9 mouse cellular contexts compared by ENCODE assay signal in genomic region chr8:111736321-111736720, GRCm38 (mm10). TPM values are rescaled to one million over a fixed set of nuclear protein-coding genes. Genes with fewer than 3 reads are reported as not detected.
DNase-seq lines count a peak whose midpoint lies in the region; ATAC-seq and TF ChIP-seq lines count a peak whose summit lies in the region.
"Had no signal": no experiment of that assay in that cellular context is flagged by ENCODE, and none has a peak within 500 bp of the region (broad histone marks: within the 10 kb centered on the region; RNA-seq: fewer than 3 reads in every experiment).

No protein-coding gene starts in this region.

- H3K9ac ChIP-seq in midbrain, embryonic 16.5 days (ENCODE audit: low read depth, low read length) = no peak overlapping the region
- peak overlapping the region; percentile 40; the same call in 1 of the 2 replicates for H3K9ac ChIP-seq in heart, embryonic 14.5 days (ENCODE audit: low read length)

- H3K4me2 ChIP-seq in midbrain, embryonic 16.5 days (ENCODE audit: low read length) = no peak overlapping the region
- H3K4me2 ChIP-seq in heart, embryonic 14.5 days (ENCODE audit: low read length) = no peak overlapping the region

- peaks cover 12% of the 10 kb centered on the region; the same call in 1 of the 2 replicates for H3K36me3 ChIP-seq in midbrain, embryonic 10.5 days
- H3K36me3 ChIP-seq in midbrain, embryonic 16.5 days (ENCODE audit: control insufficient read depth, insufficient read depth, low read length) = no peaks in the 10 kb centered on the region
- 0 out of 2 replicates have a peak, but pooled peaks cover 7% of the 10 kb centered on the region for H3K36me3 ChIP-seq in heart, embryonic 14.5 days (ENCODE audit: control insufficient read depth, insufficient read depth, low read length)
- H3K36me3 ChIP-seq in small intestine, adult 2 months (ENCODE audit: control insufficient read depth, insufficient read depth, low read length) = no peaks in the 10 kb centered on the region

- ATAC-seq in midbrain, embryonic 16.5 days = no peak
- ATAC-seq in heart, embryonic 14.5 days (ENCODE audit: insufficient number of reproducible peaks, insufficient read depth, low FRiP score, low read depth) = no peak

- H3K27me3 ChIP-seq in midbrain, embryonic 10.5 days (ENCODE audit: low read depth, poor library complexity, severe bottlenecking) = no peaks in the 10 kb centered on the region
- H3K27me3 ChIP-seq in midbrain, embryonic 16.5 days (ENCODE audit: control insufficient read depth, insufficient read depth, low read depth, low read length) = no peaks in the 10 kb centered on the region
- H3K27me3 ChIP-seq in heart, embryonic 14.5 days (ENCODE audit: control insufficient read depth, insufficient read depth, low read length) = no peaks in the 10 kb centered on the region
- no peaks in the 10 kb centered on the region for H3K27me3 ChIP-seq in small intestine, adult 2 months (ENCODE audit: control insufficient read depth, insufficient read depth, low read length)

- TF ChIP-seq POLR2A in small intestine, adult 2 months (IDR thresholded peaks at IDR 0.05; ENCODE audit: low read depth, low read length) = no peak

- 66% methylated on average over 7 of the region's 7 CpGs for WGBS in midbrain, embryonic 10.5 days
- 32% methylated on average over 7 of the region's 7 CpGs for WGBS in midbrain, embryonic 16.5 days
- WGBS in heart, embryonic 14.5 days = 38% methylated on average over 7 of the region's 7 CpGs
- WGBS in small intestine, adult 2 months = 59% methylated on average over 7 of the region's 7 CpGs

- no peak overlapping the region for H3K4me3 ChIP-seq in midbrain, embryonic 10.5 days
- H3K4me3 ChIP-seq in midbrain, embryonic 16.5 days (ENCODE audit: low read depth, low read length) = no peak overlapping the region
- H3K4me3 ChIP-seq in heart, embryonic 14.5 days (ENCODE audit: control insufficient read depth in 1 of 2, insufficient read depth in 1 of 2, low read depth in 1 of 2, low read length in 2 of 2) = no peak overlapping the region
- no peak overlapping the region for H3K4me3 ChIP-seq in small intestine, adult 2 months (ENCODE audit: low read depth, low read length)

- H3K4me1 ChIP-seq in midbrain, embryonic 10.5 days = peaks cover 97% of the 10 kb centered on the region
- H3K4me1 ChIP-seq in midbrain, embryonic 16.5 days (ENCODE audit: control insufficient read depth, insufficient read depth, low read length) = peaks cover 69% of the 10 kb centered on the region
- H3K4me1 ChIP-seq in heart, embryonic 14.5 days (ENCODE audit: control insufficient read depth in 2 of 2, insufficient read depth in 2 of 2, low read length in 2 of 2) = peaks cover 70 to 87% of the 10 kb centered on the region in 2 experiments
- H3K4me1 ChIP-seq in small intestine, adult 2 months (ENCODE audit: control insufficient read depth, insufficient read depth, insufficient read length, low read length) = peaks cover 71% of the 10 kb centered on the region

- no peak for TF ChIP-seq CTCF in small intestine, adult 2 months (IDR thresholded peaks at IDR 0.05; ENCODE audit: extremely low read depth, insufficient read length, insufficient replicate concordance, low read depth, low read length)

- H3K27ac ChIP-seq in midbrain, embryonic 10.5 days (replicated peaks) = peak overlapping the region; percentile 91
- no peak overlapping the region for H3K27ac ChIP-seq in midbrain, embryonic 16.5 days (ENCODE audit: low read length)
- H3K27ac ChIP-seq in heart, embryonic 14.5 days (replicated peaks in 1 of 2; ENCODE audit: control insufficient read depth in 1 of 2, insufficient read depth in 1 of 2, low read depth in 2 of 2, low read length in 2 of 2) = peak overlapping the region; percentile 13 to 83; a peak in 3 of 4 replicates
- 0 out of 2 replicates have a peak overlapping the region, but pooled peaks have one; percentile 26 for H3K27ac ChIP-seq in small intestine, adult 2 months (ENCODE audit: insufficient read depth, low read depth, low read length)

- H3K9me3 ChIP-seq in midbrain, embryonic 10.5 days (replicated peaks) = no peaks in the 10 kb centered on the region
- H3K9me3 ChIP-seq in midbrain, embryonic 16.5 days (replicated peaks; ENCODE audit: control insufficient read depth, low read length, poor library complexity, severe bottlenecking) = no peaks in the 10 kb centered on the region
- no peaks in the 10 kb centered on the region for H3K9me3 ChIP-seq in heart, embryonic 14.5 days (ENCODE audit: control insufficient read depth, low read length)

- peak; percentile 11 to 25 for DNase-seq in adrenal gland, adult 18-20 months (ENCODE audit: low spot score in 2 of 2)
- DNase-seq in adrenal gland, postnatal 14 days = no peak
- no peak for DNase-seq in midbrain, embryonic 10.5 days (ENCODE audit: low spot score)
- peak; percentile 13 for DNase-seq in kidney, postnatal 14 days
- DNase-seq in gastrocnemius, adult 8-10 months (ENCODE audit: low spot score in 2 of 2) = no peak

RNA-seq across cellular contexts. Expression of gene Bcar1, which starts 7.3 kb away (rescaled TPM):
- total RNA-seq in adrenal gland, adult 18-20 months (2021) = 100 to 1,000 TPM in 1 of 2 experiments, 10 to 100 TPM in 1; 83.9 to 120 TPM
- total RNA-seq in adrenal gland, postnatal 14 days (2021) = 59.6 and 67.1 TPM in 2 replicates
- 52.4 and 53.7 TPM in 2 replicates for polyA plus RNA-seq in midbrain, embryonic 10.5 days (2016; fragmentation: Nextera tagmentation; extraction: Ambion mirVana)
- polyA plus RNA-seq in midbrain, embryonic 16.5 days (2015; fragmentation: Nextera tagmentation; extraction: Ambion mirVana) = 41.5 and 43.3 TPM in 2 replicates
- polyA plus RNA-seq in heart, embryonic 14.5 days (2014; fragmentation: Nextera tagmentation; extraction: Ambion mirVana) = 49.5 and 50.8 TPM in 2 replicates
- 84.1 and 251 TPM in 2 replicates for polyA plus RNA-seq in small intestine, adult 2 months (2012; rRNA removed)
- total RNA-seq in gastrocnemius, adult 8-10 months (2022) = 10 to 100 TPM; 10.7 to 11.1 (median 10.8) TPM

RNA-seq across cellular contexts. Expression of gene Ctrb1, which starts 45.5 kb away (rescaled TPM):
- not detected for total RNA-seq in adrenal gland, adult 18-20 months (2021)
- 0.41 TPM in 1 of 2 replicates, not detected in the other for total RNA-seq in adrenal gland, postnatal 14 days (2021)
- polyA plus RNA-seq in midbrain, embryonic 10.5 days (2016; fragmentation: Nextera tagmentation; extraction: Ambion mirVana) = not detected in 2 replicates
- not detected in 2 replicates for polyA plus RNA-seq in midbrain, embryonic 16.5 days (2015; fragmentation: Nextera tagmentation; extraction: Ambion mirVana)
- polyA plus RNA-seq in heart, embryonic 14.5 days (2014; fragmentation: Nextera tagmentation; extraction: Ambion mirVana) = not detected in 2 replicates
- polyA plus RNA-seq in small intestine, adult 2 months (2012; rRNA removed) = 138 and 67,254 TPM in 2 replicates
- under 1 TPM in 1 of 4 experiments, not detected in 3; 0.35 TPM for total RNA-seq in gastrocnemius, adult 8-10 months (2022)
- total RNA-seq: neutrophil, adult 5-6 weeks had no signal

Comparison
In these comparisons a context has a peak if more than half of its experiments do, and no peak if none do; other contexts are left out.
1. DNase-seq: peak in adrenal gland, adult 18-20 months (2 of 2) and kidney, postnatal 14 days (single experiment); none in adrenal gland, postnatal 14 days (single experiment), midbrain, embryonic 10.5 days (single experiment) and gastrocnemius, adult 8-10 months (0 of 2).
2. RNA of gene Ctrb1, which starts 45.5 kb away (polyA plus RNA-seq): 138 to 67,254 TPM in small intestine, adult 2 months; not detected in midbrain, embryonic 16.5 days, not detected in midbrain, embryonic 10.5 days and not detected in heart, embryonic 14.5 days; every median in the first group is over 100 times any median in the second.